Mouse (Mus musculus) testis, adult 2 months (tissue): ENCODE data around the gene Zfp541. TPM values are rescaled to one million over a fixed set of nuclear protein-coding genes. Genes with fewer than 3 reads are reported as not detected.
A peak's percentile ranks its signal among the peaks of the same experiment; 100 is the strongest.

Experiments
- H3K27ac ChIP-seq: fragments of 200-500 bp; 2 replicates; pipeline ENCODE4 v1.5.1; 2012; ENCODE audit warnings: low read depth, low read length; ENCODE audit not compliant: control insufficient read depth, insufficient read depth
- H3K27me3 ChIP-seq: fragments of 200-500 bp; 2 replicates; pipeline ENCODE4 v1.6.1; 2012; ENCODE audit warnings: mild to moderate bottlenecking, low read length, moderate library complexity; ENCODE audit not compliant: control insufficient read depth, insufficient read depth
- H3K36me3 ChIP-seq: fragments of 200-500 bp; 2 replicates; pipeline ENCODE4 v1.6.1; 2012; ENCODE audit warnings: mild to moderate bottlenecking, low read length; ENCODE audit not compliant: control insufficient read depth, insufficient read depth
- H3K4me1 ChIP-seq: fragments of 200-500 bp; 2 replicates; pipeline ENCODE4 v1.6.1; 2012; ENCODE audit warnings: low read length; ENCODE audit not compliant: control insufficient read depth, insufficient read depth
- H3K4me3 ChIP-seq: fragments of 200-500 bp; 2 replicates; pipeline ENCODE4 v1.5.1; 2012; ENCODE audit warnings: low read depth, mild to moderate bottlenecking, low read length, moderate library complexity, mixed read lengths; ENCODE audit not compliant: control insufficient read depth
- CTCF ChIP-seq: fragments of 200-500 bp; IDR thresholded peaks from 2 replicates; pipeline ENCODE4 v1.5.1; 2012; ENCODE audit warnings: low read depth, mild to moderate bottlenecking, inconsistent platforms, low read length, moderate library complexity; ENCODE audit not compliant: control insufficient read depth, insufficient read depth, insufficient replicate concordance
- POLR2A ChIP-seq: fragments of 200-500 bp; IDR thresholded peaks from 2 replicates; pipeline ENCODE4 v1.6.1; 2012; ENCODE audit warnings: low read depth, mild to moderate bottlenecking, inconsistent platforms, low read length, moderate library complexity; ENCODE audit not compliant: control insufficient read depth
- polyA plus RNA-seq: library from polyadenylated mRNA; depleted of rRNA; stranded (reverse); fragments of >200 nt; gene quantifications from 2 replicates; pipeline ENCODE4 v1.2.3, GENCODE M21; 2012

The Zfp541 gene
- polyA plus RNA-seq, 1 experiment: 98.8 TPM

DNA sequence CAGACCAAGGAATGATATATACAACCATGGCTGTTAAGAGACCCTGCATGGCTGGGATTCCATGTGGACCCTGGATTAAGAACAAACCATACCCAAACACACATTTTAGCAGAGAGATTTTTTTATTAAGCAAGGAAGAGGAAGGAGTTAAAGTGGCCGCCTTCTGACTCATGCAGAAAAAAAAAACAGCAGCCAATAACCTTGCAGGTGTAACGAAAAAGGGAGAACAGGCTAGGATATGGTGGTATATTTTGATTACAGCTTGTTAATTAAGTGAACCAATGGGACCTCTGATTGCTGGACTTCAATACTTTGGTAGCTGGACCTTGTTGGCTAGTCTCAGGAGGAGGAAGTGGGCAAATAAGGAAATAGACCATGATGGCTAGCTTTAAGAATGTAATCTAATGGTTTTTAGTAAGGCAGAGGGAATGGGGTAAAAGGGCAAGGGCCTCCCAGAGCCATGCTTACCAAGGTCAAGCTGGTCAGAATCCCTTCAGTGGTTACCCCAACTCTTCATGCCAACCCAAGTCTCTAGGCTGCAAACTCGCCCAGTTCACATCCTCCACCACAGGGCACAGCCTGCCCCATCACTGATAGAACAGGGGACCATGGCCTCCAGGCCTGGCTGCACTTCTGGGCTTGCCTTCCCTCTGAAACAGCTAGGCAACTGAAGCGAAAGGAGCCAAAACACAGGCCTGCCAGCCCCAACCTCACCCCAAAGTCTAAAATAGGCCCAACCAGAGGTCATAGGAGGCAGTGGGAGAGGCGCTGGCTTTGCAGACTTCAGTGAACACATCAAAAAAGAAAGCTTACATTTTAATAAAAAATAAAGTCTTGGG, 42.1 kb upstream of the Zfp541 start:
- peak overlapping the region; percentile 7; the same call in 1 of the 2 replicates for H3K27ac ChIP-seq
- peaks cover 7% of the 10 kb centered on the region for H3K4me1 ChIP-seq
- TF ChIP-seq POLR2A (no peak), CTCF (no peak)
- no peak overlapping the region for H3K4me3 ChIP-seq
- H3K36me3 ChIP-seq: no peaks in the 10 kb centered on the region
- no peaks in the 10 kb centered on the region for H3K27me3 ChIP-seq

- no peak for TF ChIP-seq CTCF
- TF ChIP-seq POLR2A: no peak
- Histone ChIP-seq H3K4me1 (peaks cover 6% of the 10 kb centered on the region), H3K36me3 (no peaks in the 10 kb centered on the region), H3K27ac (no peak overlapping the region), H3K27me3 (no peaks in the 10 kb centered on the region), H3K4me3 (no peak overlapping the region)
Measured at GRCm38 (mm10) chr7:16024603-16025222, 36.9 kb upstream of the Zfp541 start.

- no peak for TF ChIP-seq POLR2A
- TF ChIP-seq CTCF: no peak
- H3K27me3 ChIP-seq: no peaks in the 10 kb centered on the region
- H3K27ac ChIP-seq: peak overlapping the region; percentile 20; the same call in 1 of the 2 replicates
- H3K36me3 ChIP-seq: no peaks in the 10 kb centered on the region
- H3K4me1 ChIP-seq: peaks cover 11% of the 10 kb centered on the region
- no peak overlapping the region for H3K4me3 ChIP-seq
Measured at GRCm38 (mm10) chr7:16028102-16028927, 33.3 kb upstream of the Zfp541 start.

DNA sequence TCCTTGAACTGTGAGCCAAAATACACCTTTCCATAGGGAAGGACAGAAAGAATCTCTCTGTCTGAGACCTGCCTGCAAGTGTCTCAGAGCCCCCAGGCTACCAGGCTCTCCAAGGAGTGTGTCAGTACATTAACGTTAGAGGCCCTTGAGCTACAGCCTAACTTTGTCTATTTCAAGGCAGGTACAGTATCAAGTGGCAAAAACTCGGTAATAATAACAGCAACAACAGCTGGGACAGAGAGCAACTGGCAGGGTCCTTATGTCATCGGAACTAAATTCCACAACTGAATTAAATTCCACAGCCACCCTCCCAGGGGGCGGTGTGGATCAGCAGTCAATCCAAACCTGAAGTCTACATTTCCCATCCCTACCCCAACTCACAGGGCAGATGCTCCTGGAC, 30.5 kb upstream of the Zfp541 start:
- H3K27me3 ChIP-seq: no peaks in the 10 kb centered on the region
- H3K4me3 ChIP-seq: no peak overlapping the region
- H3K27ac ChIP-seq: no peak overlapping the region
- H3K4me1 ChIP-seq: peaks cover 11% of the 10 kb centered on the region
- H3K36me3 ChIP-seq: no peaks in the 10 kb centered on the region
- TF ChIP-seq POLR2A: no peak
- no peak for TF ChIP-seq CTCF

DNA sequence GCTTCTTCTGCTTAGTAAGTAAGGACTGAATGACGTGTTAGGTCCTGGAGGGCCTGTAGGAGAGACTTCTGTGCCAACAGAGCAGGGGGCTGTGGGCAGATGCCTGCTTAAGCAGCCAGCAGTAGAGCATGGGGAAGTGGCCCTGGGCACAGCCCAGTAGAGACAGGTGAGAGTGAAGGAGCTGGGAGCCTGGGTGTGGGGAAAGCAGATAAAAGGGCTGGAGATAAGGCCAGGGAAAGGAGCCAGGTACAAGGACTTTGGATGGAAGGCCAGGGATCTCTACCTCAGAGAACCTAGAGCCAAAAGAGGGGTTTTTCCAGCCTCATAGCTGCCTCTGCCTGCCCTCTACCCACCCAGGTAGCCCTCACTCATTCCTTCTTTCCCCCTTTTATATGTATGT, 28.6 kb upstream of the Zfp541 start:
- TF ChIP-seq POLR2A (no peak), CTCF (no peak)
- Histone ChIP-seq H3K27me3 (no peaks in the 10 kb centered on the region), H3K4me1 (peaks cover 11% of the 10 kb centered on the region), H3K4me3 (no peak overlapping the region), H3K36me3 (no peaks in the 10 kb centered on the region), H3K27ac (no peak overlapping the region)

DNA sequence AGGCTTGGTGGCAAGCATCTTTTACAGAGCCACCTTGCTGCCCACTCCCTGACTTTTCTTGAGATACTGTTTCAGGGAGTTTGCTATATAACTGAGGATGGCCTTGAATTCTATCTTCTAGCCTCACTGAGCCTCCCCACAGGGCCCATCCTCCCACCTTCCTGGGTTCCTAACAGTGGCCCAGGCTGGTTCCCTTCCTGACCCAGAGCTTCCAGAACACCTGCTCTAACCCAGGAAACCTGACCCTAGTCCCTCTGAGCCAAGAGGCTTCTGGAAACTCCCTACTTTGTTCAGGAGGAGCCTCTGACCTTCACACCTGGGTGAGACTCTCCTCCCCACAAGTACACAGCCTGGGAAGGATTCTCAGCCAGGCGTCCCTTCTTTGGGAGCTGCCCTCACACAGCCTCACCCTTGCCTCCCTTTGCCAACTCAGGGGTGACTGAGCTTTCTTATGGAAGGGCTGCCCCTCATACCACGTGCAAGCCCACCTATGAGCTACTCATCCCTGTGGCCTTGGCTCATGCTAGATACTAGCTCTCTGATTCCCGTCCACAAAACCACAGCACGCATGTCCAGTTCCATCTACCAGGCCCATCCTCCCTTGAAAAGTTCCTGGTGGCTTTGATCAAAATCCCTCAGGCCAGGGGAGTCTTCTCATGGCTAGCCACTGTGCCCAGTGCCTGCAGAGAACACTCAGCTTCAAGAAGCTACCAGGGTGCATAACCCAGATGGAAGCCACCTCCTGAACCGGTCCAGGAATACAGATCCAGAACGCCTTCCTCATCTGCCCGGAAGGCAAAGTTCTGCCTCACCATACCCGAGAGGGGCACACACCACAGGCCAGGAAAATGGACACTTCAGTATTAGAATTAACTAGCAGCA, 27.8 kb upstream of the Zfp541 start:
- Histone ChIP-seq H3K36me3 (no peaks in the 10 kb centered on the region), H3K4me3 (no peak overlapping the region), H3K27ac (no peak overlapping the region), H3K4me1 (peaks cover 11% of the 10 kb centered on the region), H3K27me3 (no peaks in the 10 kb centered on the region)
- no peak for TF ChIP-seq POLR2A
- TF ChIP-seq CTCF: no peak
